Mouse (Mus musculus) CH12.LX (cell line): ENCODE measurements around the gene Pbdc1. TPM values are rescaled to one million over a fixed set of nuclear protein-coding genes. Genes with fewer than 3 reads are reported as not detected.

ENCODE experiments used
- DNase-seq: peaks from one replicate; pipeline ENCODE4 v3.0.0-alpha.2; 2013; ENCODE audit errors: extremely low read depth
- H3K27ac ChIP-seq: 2 replicates; pipeline ENCODE4 v1.5.1; 2012; ENCODE audit warnings: low read depth, mild to moderate bottlenecking, control low read depth, moderate library complexity; ENCODE audit not compliant: insufficient read depth
- H3K27me3 ChIP-seq: replicated peaks from 2 replicates; pipeline ENCODE3; 2012; ENCODE audit warnings: inconsistent platforms
- H3K36me3 ChIP-seq, 2 experiments: replicated peaks in 1 of 2; 2 replicates each; pipeline versions ENCODE3 to v1.6.1; 2012; ENCODE audit warnings: inconsistent platforms in 1 of 2, low read length in 1 of 2, mild to moderate bottlenecking in 1 of 2, mixed read lengths in 1 of 2, moderate library complexity in 1 of 2; ENCODE audit not compliant: control insufficient read depth in 1 of 2, insufficient read depth in 1 of 2
- H3K4me1 ChIP-seq, 2 experiments: 2 replicates each; pipeline ENCODE4 v1.6.1; 2012; ENCODE audit warnings: inconsistent platforms in 1 of 2, moderate library complexity in 1 of 2; ENCODE audit not compliant: insufficient read depth in 2 of 2, control insufficient read depth in 1 of 2
- H3K4me2 ChIP-seq: 2 replicates; pipeline ENCODE4 v1.6.1; 2012; ENCODE audit warnings: low read depth, mild to moderate bottlenecking, control low read depth; ENCODE audit not compliant: poor library complexity, insufficient read depth, severe bottlenecking
- H3K4me3 ChIP-seq, 3 experiments: fragments of 150-350 bp in 1 of 3; sonication (generic) in 1 of 3; replicated peaks in 1 of 3; 2 replicates each; pipeline versions ENCODE3 to v1.5.1; 2011 to 2012; ENCODE audit warnings: low read depth in 2 of 3, low read length in 2 of 3, mild to moderate bottlenecking in 2 of 3, moderate library complexity in 2 of 3, control low read depth in 1 of 3, improper control_type of control experiment in 1 of 3, inconsistent platforms in 1 of 3, mixed read lengths in 1 of 3; ENCODE audit not compliant: poor library complexity in 1 of 3
- H3K79me2 ChIP-seq: replicated peaks from 2 replicates; pipeline ENCODE4 v1.6.1; 2012; ENCODE audit warnings: mild to moderate bottlenecking, moderate library complexity; ENCODE audit not compliant: control insufficient read depth, poor library complexity, insufficient read depth, severe bottlenecking; ENCODE audit errors: extremely low read depth
- H3K9ac ChIP-seq: 2 replicates; pipeline ENCODE4 v1.6.1; 2012; ENCODE audit warnings: low read depth, mild to moderate bottlenecking, control low read depth, moderate library complexity; ENCODE audit not compliant: insufficient read depth
- H3K9me3 ChIP-seq: replicated peaks from 2 replicates; pipeline ENCODE3; 2012; ENCODE audit warnings: low read length, inconsistent platforms, mixed read lengths
- BHLHE40 ChIP-seq: IDR thresholded peaks from 2 replicates; pipeline ENCODE4 v1.6.1; 2011; ENCODE audit warnings: mild to moderate bottlenecking, low read depth, low read length, improper control_type of control experiment
- CHD1 ChIP-seq: IDR thresholded peaks from 2 replicates; pipeline ENCODE4 v1.6.1; 2012; ENCODE audit warnings: low read depth, low read length, improper control_type of control experiment, inconsistent platforms
- CHD2 ChIP-seq: IDR thresholded peaks from 2 replicates; pipeline ENCODE4 v1.6.1; 2011; ENCODE audit warnings: low read length, improper control_type of control experiment
- CTCF ChIP-seq, 2 experiments: IDR thresholded peaks in 1 of 2; conservative IDR thresholded peaks in 1 of 2; 2 replicates each; pipeline ENCODE4 v1.5.1; 2011 to 2012; ENCODE audit warnings: low read depth in 2 of 2, low read length in 2 of 2, improper control_type of control experiment in 1 of 2, inconsistent platforms in 1 of 2, mild to moderate bottlenecking in 1 of 2, moderate library complexity in 1 of 2
- E2F4 ChIP-seq: IDR thresholded peaks from 2 replicates; pipeline ENCODE4 v1.6.1; 2011; ENCODE audit warnings: low read depth, low read length, improper control_type of control experiment; ENCODE audit not compliant: insufficient replicate concordance
- ELF1 ChIP-seq: IDR thresholded peaks from 2 replicates; pipeline ENCODE4 v1.6.1; 2014; ENCODE audit warnings: low read depth, mild to moderate bottlenecking, inconsistent platforms, low read length, improper control_type of control experiment
- EP300 ChIP-seq: IDR thresholded peaks from 2 replicates; pipeline ENCODE4 v1.6.1; 2011; ENCODE audit warnings: low read length, improper control_type of control experiment
- ETS1 ChIP-seq: conservative IDR thresholded peaks from 2 replicates; pipeline ENCODE4 v1.6.1; 2012; ENCODE audit warnings: low read depth, mild to moderate bottlenecking, inconsistent platforms, low read length, improper control_type of control experiment, moderate library complexity
- GABPA ChIP-seq: IDR thresholded peaks from 2 replicates; pipeline ENCODE4 v1.6.1; 2012; ENCODE audit warnings: low read depth, low read length, improper control_type of control experiment, inconsistent platforms; ENCODE audit not compliant: insufficient replicate concordance
- HCFC1 ChIP-seq: IDR thresholded peaks from 2 replicates; pipeline ENCODE4 v1.6.1; 2012; ENCODE audit warnings: low read depth, mild to moderate bottlenecking, inconsistent platforms, low read length, improper control_type of control experiment
- IRF4 ChIP-seq: IDR thresholded peaks from 2 replicates; pipeline ENCODE4 v1.6.1; 2014; ENCODE audit warnings: low read depth, mild to moderate bottlenecking, inconsistent platforms, low read length, improper control_type of control experiment
- JUN ChIP-seq: IDR thresholded peaks from 2 replicates; pipeline ENCODE4 v1.6.1; 2011; ENCODE audit warnings: low read depth, mild to moderate bottlenecking, low read length, improper control_type of control experiment, moderate library complexity; ENCODE audit not compliant: insufficient read depth
- JUND ChIP-seq: conservative IDR thresholded peaks from 2 replicates; pipeline ENCODE4 v1.6.1; 2011; ENCODE audit warnings: low read depth, low read length, improper control_type of control experiment
- KAT2A ChIP-seq: IDR thresholded peaks from 2 replicates; pipeline ENCODE4 v1.6.1; 2012; ENCODE audit warnings: low read length, improper control_type of control experiment, inconsistent platforms; ENCODE audit not compliant: insufficient replicate concordance
- MAFK ChIP-seq: IDR thresholded peaks from 2 replicates; pipeline ENCODE4 v1.6.1; 2011; ENCODE audit warnings: low read length, improper control_type of control experiment; ENCODE audit not compliant: insufficient replicate concordance
- MAX ChIP-seq: IDR thresholded peaks from 2 replicates; pipeline ENCODE4 v1.6.1; 2011; ENCODE audit warnings: low read length, improper control_type of control experiment
- MAZ ChIP-seq: IDR thresholded peaks from 2 replicates; pipeline ENCODE4 v1.6.1; 2012; ENCODE audit warnings: low read depth, mild to moderate bottlenecking, inconsistent platforms, low read length, improper control_type of control experiment, moderate library complexity
- MEF2A ChIP-seq: IDR thresholded peaks from 2 replicates; pipeline ENCODE4 v1.6.1; 2014; ENCODE audit warnings: low read depth, mild to moderate bottlenecking, inconsistent platforms, low read length, improper control_type of control experiment, borderline replicate concordance
- MXI1 ChIP-seq: IDR thresholded peaks from 2 replicates; pipeline ENCODE4 v1.6.1; 2011; ENCODE audit warnings: mild to moderate bottlenecking, low read depth, low read length, improper control_type of control experiment
- MYC ChIP-seq: IDR thresholded peaks from 2 replicates; pipeline ENCODE4 v1.6.1; 2011; ENCODE audit warnings: low read depth, mild to moderate bottlenecking, improper control_type of control experiment, low read length
- NELFE ChIP-seq: IDR thresholded peaks from 2 replicates; pipeline ENCODE4 v1.6.1; 2011; ENCODE audit warnings: low read depth, low read length, improper control_type of control experiment
- NRF1 ChIP-seq: IDR thresholded peaks from 2 replicates; pipeline ENCODE4 v1.6.1; 2014; ENCODE audit warnings: low read depth, mild to moderate bottlenecking, inconsistent platforms, low read length, improper control_type of control experiment, moderate library complexity
- PAX5 ChIP-seq: IDR thresholded peaks from 2 replicates; pipeline ENCODE4 v1.6.1; 2012; ENCODE audit warnings: low read length, inconsistent platforms, mixed read lengths
- POLR2A ChIP-seq: IDR thresholded peaks from 2 replicates; pipeline ENCODE4 v1.6.1; 2011; ENCODE audit warnings: low read depth, mild to moderate bottlenecking, improper control_type of control experiment, low read length
- POLR2AphosphoS2 ChIP-seq: IDR thresholded peaks from 2 replicates; pipeline ENCODE4 v1.6.1; 2011; ENCODE audit warnings: low read depth, low read length, improper control_type of control experiment
- RAD21 ChIP-seq: IDR thresholded peaks from 2 replicates; pipeline ENCODE4 v1.6.1; 2011; ENCODE audit warnings: low read depth, mild to moderate bottlenecking, low read length, improper control_type of control experiment, moderate library complexity
- RCOR1 ChIP-seq: conservative IDR thresholded peaks from 2 replicates; pipeline ENCODE4 v1.6.1; 2012; ENCODE audit warnings: low read depth, mild to moderate bottlenecking, inconsistent platforms, low read length, improper control_type of control experiment
- SIN3A ChIP-seq: IDR thresholded peaks from 2 replicates; pipeline ENCODE4 v1.6.1; 2012; ENCODE audit warnings: low read length, improper control_type of control experiment, inconsistent platforms
- SMC3 ChIP-seq: IDR thresholded peaks from 2 replicates; pipeline ENCODE4 v1.6.1; 2011; ENCODE audit warnings: low read depth, low read length, improper control_type of control experiment
- TBP ChIP-seq: conservative IDR thresholded peaks from 2 replicates; pipeline ENCODE4 v1.6.1; 2011; ENCODE audit warnings: low read depth, low read length, improper control_type of control experiment
- TCF12 ChIP-seq: IDR thresholded peaks from 2 replicates; pipeline ENCODE4 v1.6.1; 2014; ENCODE audit warnings: low read depth, mild to moderate bottlenecking, inconsistent platforms, low read length, improper control_type of control experiment
- UBTF ChIP-seq: IDR thresholded peaks from 2 replicates; pipeline ENCODE4 v1.6.1; 2012; ENCODE audit warnings: low read depth, mild to moderate bottlenecking, inconsistent platforms, low read length, improper control_type of control experiment, moderate library complexity
- USF1 ChIP-seq: IDR thresholded peaks from 2 replicates; pipeline ENCODE4 v1.6.1; 2014; ENCODE audit warnings: low read depth, mild to moderate bottlenecking, inconsistent platforms, low read length, improper control_type of control experiment
- USF2 ChIP-seq: conservative IDR thresholded peaks from 2 replicates; pipeline ENCODE4 v1.6.1; 2011; ENCODE audit warnings: low read depth, low read length, improper control_type of control experiment
- ZC3H11A ChIP-seq: IDR thresholded peaks from 2 replicates; pipeline ENCODE4 v1.6.1; 2012; ENCODE audit warnings: low read depth, mild to moderate bottlenecking, inconsistent platforms, low read length, improper control_type of control experiment
- ZKSCAN1 ChIP-seq: IDR thresholded peaks from 2 replicates; pipeline ENCODE4 v1.6.1; 2012; ENCODE audit warnings: low read depth, inconsistent platforms, low read length, improper control_type of control experiment, borderline replicate concordance
- ZMIZ1 ChIP-seq: IDR thresholded peaks from 2 replicates; pipeline ENCODE4 v1.6.1; 2012; ENCODE audit warnings: low read depth, mild to moderate bottlenecking, inconsistent platforms, low read length, improper control_type of control experiment
- ZNF384 ChIP-seq: IDR thresholded peaks from 2 replicates; pipeline ENCODE4 v1.6.1; 2012; ENCODE audit warnings: low read depth, low read length, improper control_type of control experiment, inconsistent platforms
- dilution Hi-C: fragments of 300-500 bp; cut with MboI; formaldehyde crosslinking; loops from 2 replicates; pipeline ENCODE4 v1.14.3; 2020; ENCODE audit warnings: low sequenced_read_pairs; ENCODE audit not compliant: extremely low pct_unique_long_range_greater_than_20kb, extremely low pct_ligation_motif_present
- in situ Hi-C: fragments of 300-500 bp; cut with MboI; formaldehyde crosslinking; loops from 3 replicates; pipeline ENCODE4 v1.14.3; 2019; ENCODE audit warnings: low sequenced_read_pairs, low pct_ligation_motif_present, low pct_unique_long_range_greater_than_20kb, mixed read lengths
- polyA plus RNA-seq: library from polyadenylated mRNA; unstranded; fragments of >175 nt; gene quantifications from 2 replicates; pipeline ENCODE4 v1.2.1, GENCODE M21; 2012; ENCODE audit warnings: low read depth; ENCODE audit not compliant: insufficient read length
- total RNA-seq, 2 experiments: library from RNA; depleted of rRNA; stranded (reverse); fragments of 300-350 nt in 1 of 2; fragments of >200 nt in 1 of 2; gene quantifications; 2 replicates each; pipeline ENCODE4 v1.2.3; 2012 to 2014

Pbdc1 gene
- 30.9 and 41.3 TPM in 2 replicates for total RNA-seq (2012; rRNA removed)
- 56.1 and 57.1 TPM in 2 replicates for total RNA-seq (2014; rRNA removed)
- polyA plus RNA-seq: 59.4 and 71.4 TPM in 2 replicates

GRCm38 (mm10) chrX:105079615-105080092 is at the start of gene Pbdc1:
Pbdc1 (plus strand) TSS chrX:105079756.
- Histone ChIP-seq H3K9ac (peak within 1 kb of the TSS; percentile 95), H3K4me1 (peaks cover 0 to 3% of the 10 kb centered on the region in 2 experiments; a peak in 1 of 4 replicates), H3K27ac (peak within 1 kb of the TSS; percentile 31; the same call in 1 of the 2 replicates), H3K36me3 (peaks cover 6 to 10% of the 10 kb centered on the region in 2 experiments), H3K4me3 (peak within 1 kb of the TSS; percentile 60 to 86 (median 78)), H3K27me3 (no peaks in the 10 kb centered on the region), H3K9me3 (no peaks in the 10 kb centered on the region), H3K4me2 (peak within 1 kb of the TSS; percentile 87), H3K79me2 (peaks cover 10% of the 10 kb centered on the region)
- in situ Hi-C loops (no loop called here), dilution Hi-C loops (no loop called here)
- TF ChIP-seq KAT2A: peak; percentile 71; the same call in 1 of the 2 replicates
- no peak for TF ChIP-seq IRF4
- TF ChIP-seq ETS1: no peak
- TF ChIP-seq MAFK: no peak
- no peak for TF ChIP-seq SIN3A
- TF ChIP-seq MAX: peak; percentile 22
- no peak for TF ChIP-seq ZKSCAN1
- no peak; the same call in 1 of the 2 replicates for TF ChIP-seq TBP
- peak; percentile 50; the same call in 1 of the 2 replicates for TF ChIP-seq ZNF384
- TF ChIP-seq POLR2A: peak; percentile 78
- no peak for TF ChIP-seq BHLHE40
- no peak for TF ChIP-seq EP300
- TF ChIP-seq NRF1: peak; percentile 91
- TF ChIP-seq MXI1: peak; percentile 68
- TF ChIP-seq USF1: no peak
- TF ChIP-seq CHD2: no peak
- no peak for TF ChIP-seq JUND
- no peak for TF ChIP-seq PAX5
- TF ChIP-seq HCFC1: peak; percentile 84
- TF ChIP-seq POLR2AphosphoS2: no peak
- no peak for TF ChIP-seq MAZ
- no peak for TF ChIP-seq SMC3
- no peak for TF ChIP-seq ZC3H11A
- TF ChIP-seq MYC: peak; percentile 67; the same call in 1 of the 2 replicates
- no peak for TF ChIP-seq RAD21
- no peak for TF ChIP-seq ZMIZ1
- peak; percentile 64 for TF ChIP-seq NELFE
- TF ChIP-seq CHD1: no peak
- TF ChIP-seq GABPA: no peak
- TF ChIP-seq CTCF (conservative IDR thresholded peaks at IDR 0.05 in 1 of 2, IDR thresholded peaks at IDR 0.05 in 1 of 2; ENCODE audit: low read depth in 2 of 2, low read length in 2 of 2): no peak
- 0 out of 2 replicates have a peak, but pooled peaks have one; percentile 64 for TF ChIP-seq E2F4
- no peak for TF ChIP-seq MEF2A
- no peak for TF ChIP-seq UBTF
- TF ChIP-seq ELF1: peak; percentile 93
- no peak for TF ChIP-seq RCOR1
- TF ChIP-seq JUN: no peak
- TF ChIP-seq USF2: no peak
- peak; percentile 45; the same call in 1 of the 2 replicates for TF ChIP-seq TCF12
- DNase-seq: peak; percentile 87
